In genomic region chr9:107571534-107572326, GRCm38 (mm10) we compare ENCODE assay signal across 9 mouse cellular contexts. TPM values are rescaled to one million over a fixed set of nuclear protein-coding genes. Genes with fewer than 3 reads are reported as not detected.
DNase-seq lines count a peak whose midpoint lies in the region; ATAC-seq and TF ChIP-seq lines count a peak whose summit lies in the region.
"Had no signal": no experiment of that assay in that cellular context is flagged by ENCODE, and none has a peak within 500 bp of the region (broad histone marks: within the 10 kb centered on the region; RNA-seq: fewer than 3 reads in every experiment).

No protein-coding gene starts in this region.

- intact Hi-C loops in gastrocnemius, adult 2 months (cut with DNase I), result no loop called here

- ATAC-seq in intestine, postnatal 0 days, result peak; percentile 1; the same call in 1 of the 2 replicates

- TF ChIP-seq CTCF in gastrocnemius, adult 2 months (IDR thresholded peaks at IDR 0.05), result no peak
- TF ChIP-seq CTCF in intestine, postnatal 0 days (IDR thresholded peaks at IDR 0.05; ENCODE audit: low read depth), result no peak
- no peak for TF ChIP-seq CTCF in cerebellum, adult 2 months (IDR thresholded peaks at IDR 0.05; ENCODE audit: borderline replicate concordance, insufficient read depth, low read depth, low read length)

- DNase-seq in gastrocnemius, adult 2 months, result no peak
- no peak for DNase-seq in gastrocnemius, adult 8-10 months (ENCODE audit: low spot score in 2 of 2)
- peak; percentile 56 for DNase-seq in lung, postnatal 10 days
- DNase-seq in cerebellum, adult 2 months, result no peak
- no peak for DNase-seq in ovary, postnatal 36 days (ENCODE audit: low spot score)
- no peak for DNase-seq in urinary bladder, postnatal 14 days (ENCODE audit: low spot score)
- DNase-seq: embryo, embryonic 11 days had no signal

- no peaks in the 10 kb centered on the region for H3K9me3 ChIP-seq in intestine, postnatal 0 days (ENCODE audit: control insufficient read depth)

- peak overlapping the region; percentile 71 for H3K4me3 ChIP-seq in gastrocnemius, adult 2 months
- peak overlapping the region; percentile 87 for H3K4me3 ChIP-seq in brown adipose tissue, adult 24 weeks (ENCODE audit: insufficient read depth, low read depth, low read length)
- H3K4me3 ChIP-seq in intestine, postnatal 0 days (ENCODE audit: low read depth, low read length), result 0 out of 2 replicates have a peak overlapping the region, but pooled peaks have one; percentile 72
- H3K4me3 ChIP-seq in cerebellum, adult 2 months (replicated peaks; ENCODE audit: insufficient read depth, low read depth, low read length), result no peak overlapping the region

- H3K4me1 ChIP-seq in brown adipose tissue, adult 24 weeks (ENCODE audit: control insufficient read depth, insufficient read depth, insufficient read length, low read length), result peaks cover 27% of the 10 kb centered on the region
- peaks cover 16% of the 10 kb centered on the region for H3K4me1 ChIP-seq in intestine, postnatal 0 days (replicated peaks; ENCODE audit: control insufficient read depth, insufficient read depth, low read length)
- peaks cover 20% of the 10 kb centered on the region for H3K4me1 ChIP-seq in cerebellum, adult 2 months (ENCODE audit: control insufficient read depth, insufficient read depth, low read length)

- H3K27ac ChIP-seq in gastrocnemius, adult 2 months, result peak overlapping the region; percentile 48; the same call in 1 of the 2 replicates
- peak overlapping the region; percentile 47 for H3K27ac ChIP-seq in brown adipose tissue, adult 24 weeks (replicated peaks; ENCODE audit: low read depth, low read length)
- peak overlapping the region; percentile 84 for H3K27ac ChIP-seq in intestine, postnatal 0 days (ENCODE audit: low read depth, low read length)
- no peak overlapping the region for H3K27ac ChIP-seq in cerebellum, adult 2 months (ENCODE audit: insufficient read depth, low read length)

- no peak for TF ChIP-seq POLR2A in cerebellum, adult 2 months (IDR thresholded peaks at IDR 0.05; ENCODE audit: borderline replicate concordance, insufficient read depth, low read length)

- peak overlapping the region; percentile 22; the same call in 1 of the 2 replicates for H3K9ac ChIP-seq in intestine, postnatal 0 days (ENCODE audit: low read depth, low read length)

- 68% methylated on average over 22 of the region's 22 CpGs for WGBS in intestine, postnatal 0 days
- 89% methylated on average over 22 of the region's 22 CpGs for WGBS in cerebellum, adult 2 months

- no peaks in the 10 kb centered on the region for H3K27me3 ChIP-seq in intestine, postnatal 0 days (replicated peaks; ENCODE audit: control insufficient read depth, insufficient read depth, low read length)
- no peaks in the 10 kb centered on the region for H3K27me3 ChIP-seq in cerebellum, adult 2 months (ENCODE audit: control insufficient read depth, insufficient read depth, low read length)

- peaks cover 24% of the 10 kb centered on the region; the same call in 1 of the 2 replicates for H3K36me3 ChIP-seq in intestine, postnatal 0 days (ENCODE audit: control insufficient read depth, insufficient read depth)

- peak overlapping the region; percentile 81 for H3K4me2 ChIP-seq in intestine, postnatal 0 days (replicated peaks; ENCODE audit: low read depth)

RNA-seq across cellular contexts. Expression of gene Hyal2, which starts 4.0 kb away (rescaled TPM):
- 10 to 100 TPM; 11.3 to 19.9 TPM for total RNA-seq in gastrocnemius, adult 2 months (2021)
- 10 to 100 TPM; 12.7 to 18.6 (median 16.7) TPM for total RNA-seq in gastrocnemius, adult 8-10 months (2022)
- 14.1 and 14.2 TPM in 2 replicates for polyA plus RNA-seq in brown adipose tissue, adult 24 weeks (2012; ENCODE audit: insufficient read depth, insufficient read length, missing spikeins)
- 47.5 and 52.8 TPM in 2 replicates for polyA plus RNA-seq in intestine, postnatal 0 days (2015; fragmentation: Nextera tagmentation; extraction: Ambion mirVana)
- 10.8 and 11.9 TPM in 2 replicates for polyA plus RNA-seq in cerebellum, adult 2 months (2012; rRNA removed)

RNA-seq across cellular contexts. Expression of gene Hyal1, which starts 5.0 kb away (rescaled TPM):
- 1 to 10 TPM; 1.6 to 2.4 TPM for total RNA-seq in gastrocnemius, adult 2 months (2021)
- 1 to 10 TPM; 1.4 to 2.7 (median 1.9) TPM for total RNA-seq in gastrocnemius, adult 8-10 months (2022)
- 25.2 and 46.4 TPM in 2 replicates for polyA plus RNA-seq in brown adipose tissue, adult 24 weeks (2012; ENCODE audit: insufficient read depth, insufficient read length, missing spikeins)
- polyA plus RNA-seq in intestine, postnatal 0 days (2015; fragmentation: Nextera tagmentation; extraction: Ambion mirVana), result 2.4 and 2.8 TPM in 2 replicates
- 5.7 and 6.8 TPM in 2 replicates for polyA plus RNA-seq in cerebellum, adult 2 months (2012; rRNA removed)

RNA-seq across cellular contexts. Expression of gene Naa80, which starts 7.0 kb away (rescaled TPM):
- total RNA-seq in gastrocnemius, adult 2 months (2021), result 10 to 100 TPM; 11.8 to 14.7 TPM
- 10 to 100 TPM; 12.1 to 16.8 (median 15.5) TPM for total RNA-seq in gastrocnemius, adult 8-10 months (2022)
- polyA plus RNA-seq in brown adipose tissue, adult 24 weeks (2012; ENCODE audit: insufficient read depth, insufficient read length, missing spikeins), result 25.9 and 31.3 TPM in 2 replicates
- polyA plus RNA-seq in intestine, postnatal 0 days (2015; fragmentation: Nextera tagmentation; extraction: Ambion mirVana), result 20.4 and 21.4 TPM in 2 replicates
- 19.5 and 21.6 TPM in 2 replicates for polyA plus RNA-seq in cerebellum, adult 2 months (2012; rRNA removed)

RNA-seq across cellular contexts. Expression of gene Tusc2, which starts 8.7 kb away (rescaled TPM):
- 10 to 100 TPM; 35.6 to 35.7 TPM for total RNA-seq in gastrocnemius, adult 2 months (2021)
- total RNA-seq in gastrocnemius, adult 8-10 months (2022), result 10 to 100 TPM; 44.6 to 54.5 (median 46.9) TPM
- polyA plus RNA-seq in brown adipose tissue, adult 24 weeks (2012; ENCODE audit: insufficient read depth, insufficient read length, missing spikeins), result 31.2 and 49.0 TPM in 2 replicates
- 38.7 and 41.6 TPM in 2 replicates for polyA plus RNA-seq in intestine, postnatal 0 days (2015; fragmentation: Nextera tagmentation; extraction: Ambion mirVana)
- 123 and 127 TPM in 2 replicates for polyA plus RNA-seq in cerebellum, adult 2 months (2012; rRNA removed)

RNA-seq across cellular contexts. Expression of gene Hyal3, which starts 8.9 kb away (rescaled TPM):
- total RNA-seq in gastrocnemius, adult 2 months (2021), result under 1 TPM; 0.22 to 0.33 TPM
- total RNA-seq in gastrocnemius, adult 8-10 months (2022), result under 1 TPM in 2 of 4 experiments, not detected in 2; 0.24 to 0.56 TPM
- 0.63 TPM in 1 of 2 replicates, not detected in the other for polyA plus RNA-seq in brown adipose tissue, adult 24 weeks (2012; ENCODE audit: insufficient read depth, insufficient read length, missing spikeins)
- polyA plus RNA-seq in intestine, postnatal 0 days (2015; fragmentation: Nextera tagmentation; extraction: Ambion mirVana), result 0.31 and 0.50 TPM in 2 replicates
- polyA plus RNA-seq in cerebellum, adult 2 months (2012; rRNA removed), result 1.1 TPM in 2 replicates
